Mouse (Mus musculus) neural tube, embryonic 11.5 days (tissue): ENCODE measurements at regions not wholly inside any gene's neighbourhood (a gene's known extent, or its start where the extent isn't known, plus 50 kb on each side); places are given as distances from the start of the nearest gene placed in this dataset. TPM values are rescaled to one million over a fixed set of nuclear protein-coding genes. Genes with fewer than 3 reads are reported as not detected.

Source experiments
- ATAC-seq: fragments of 200-750 bp; cut with Nextera tagmentation; 2 replicates; pipeline ENCODE4 v1.8.0; 2017; ENCODE audit warnings: moderate number of reproducible peaks, mild to moderate bottlenecking, moderate TSS enrichment, moderate library complexity; ENCODE audit not compliant: insufficient read depth, low FRiP score, low TSS enrichment
- DNase-seq: peaks from one replicate; pipeline ENCODE4 v3.0.0-alpha.2; 2015; ENCODE audit warnings: low spot score
- H3K27ac ChIP-seq: fragments of 300-500 bp; sonication (generic); 2 replicates; pipeline ENCODE4 v1.5.1; 2014; ENCODE audit warnings: low read depth, mild to moderate bottlenecking, low read length
- H3K27me3 ChIP-seq: fragments of 300-500 bp; sonication (generic); 2 replicates; pipeline ENCODE4 v1.6.1; 2014; ENCODE audit warnings: mild to moderate bottlenecking, low read length, mixed read lengths; ENCODE audit not compliant: control insufficient read depth, insufficient read depth
- H3K36me3 ChIP-seq: fragments of 300-500 bp; sonication (generic); 2 replicates; pipeline ENCODE4 v1.6.1; 2014; ENCODE audit warnings: mild to moderate bottlenecking, low read length, moderate library complexity, mixed read lengths; ENCODE audit not compliant: control insufficient read depth, insufficient read depth
- H3K4me1 ChIP-seq: fragments of 300-500 bp; sonication (generic); 2 replicates; pipeline ENCODE4 v1.6.1; 2014; ENCODE audit warnings: low read length, mixed read lengths; ENCODE audit not compliant: control insufficient read depth, insufficient read depth
- H3K4me2 ChIP-seq: fragments of 300-500 bp; sonication (generic); 2 replicates; pipeline ENCODE4 v1.6.1; 2014; ENCODE audit warnings: low read depth, mild to moderate bottlenecking, moderate library complexity
- H3K4me3 ChIP-seq: fragments of 300-500 bp; sonication (generic); 2 replicates; pipeline ENCODE4 v1.5.1; 2014; ENCODE audit warnings: low read depth, low read length
- H3K9ac ChIP-seq: fragments of 300-500 bp; sonication (generic); 2 replicates; pipeline ENCODE4 v1.6.1; 2014; ENCODE audit warnings: mild to moderate bottlenecking, low read length
- H3K9me3 ChIP-seq: fragments of 300-500 bp; sonication (generic); 2 replicates; pipeline ENCODE4 v1.6.1; 2016; ENCODE audit warnings: low read length; ENCODE audit not compliant: control insufficient read depth
- WGBS: fragments of 180-500 bp; shearing (Covaris S2); extraction: QIAGEN DNeasy Blood & Tissue Kit; methylation state at CpG from one replicate; pipeline ENCODE4 v1.1.7; 2014; 5-methylcytosine and 5-hydroxymethylcytosine counted together
- microRNA-seq: library from miRNA; unstranded; fragments of <30 nt; microRNA quantifications from one replicate; pipeline ENCODE4, GENCODE M21; 2016

GRCm38 (mm10) chr8:128296728-128297380 is 61.5 kb upstream of the Nrp1 start:
- Histone ChIP-seq H3K4me2 (no peak overlapping the region), H3K9me3 (no peaks in the 10 kb centered on the region), H3K27ac (no peak overlapping the region), H3K4me3 (no peak overlapping the region), H3K9ac (no peak overlapping the region), H3K27me3 (no peaks in the 10 kb centered on the region), H3K36me3 (no peaks in the 10 kb centered on the region), H3K4me1 (no peaks in the 10 kb centered on the region)
- 80% methylated on average over 14 of the region's 14 CpGs for WGBS
- DNase-seq (no peak), ATAC-seq (no peak)

- H3K4me1 ChIP-seq, result no peaks in the 10 kb centered on the region
- H3K36me3 ChIP-seq, result no peaks in the 10 kb centered on the region
- ATAC-seq (no peak), DNase-seq (no peak)
- no peaks in the 10 kb centered on the region for H3K27me3 ChIP-seq
- no peak overlapping the region for H3K4me2 ChIP-seq
- 81% methylated on average over 2 of the region's 2 CpGs for WGBS
- no peaks in the 10 kb centered on the region for H3K9me3 ChIP-seq
- no peak overlapping the region for H3K27ac ChIP-seq
- no peak overlapping the region for H3K4me3 ChIP-seq
- no peak overlapping the region for H3K9ac ChIP-seq
Observed at GRCm38 (mm10) chr8:128302322-128302721, 56.1 kb upstream of the Nrp1 start.

Small RNA genes lying in the stretch of these regions (microRNA-seq; reads per million reads assigned to microRNA genes)
- gene Mir21c, result not detected
